ENCODE assay signal across 12 mouse cellular contexts in the genomic region with DNA sequence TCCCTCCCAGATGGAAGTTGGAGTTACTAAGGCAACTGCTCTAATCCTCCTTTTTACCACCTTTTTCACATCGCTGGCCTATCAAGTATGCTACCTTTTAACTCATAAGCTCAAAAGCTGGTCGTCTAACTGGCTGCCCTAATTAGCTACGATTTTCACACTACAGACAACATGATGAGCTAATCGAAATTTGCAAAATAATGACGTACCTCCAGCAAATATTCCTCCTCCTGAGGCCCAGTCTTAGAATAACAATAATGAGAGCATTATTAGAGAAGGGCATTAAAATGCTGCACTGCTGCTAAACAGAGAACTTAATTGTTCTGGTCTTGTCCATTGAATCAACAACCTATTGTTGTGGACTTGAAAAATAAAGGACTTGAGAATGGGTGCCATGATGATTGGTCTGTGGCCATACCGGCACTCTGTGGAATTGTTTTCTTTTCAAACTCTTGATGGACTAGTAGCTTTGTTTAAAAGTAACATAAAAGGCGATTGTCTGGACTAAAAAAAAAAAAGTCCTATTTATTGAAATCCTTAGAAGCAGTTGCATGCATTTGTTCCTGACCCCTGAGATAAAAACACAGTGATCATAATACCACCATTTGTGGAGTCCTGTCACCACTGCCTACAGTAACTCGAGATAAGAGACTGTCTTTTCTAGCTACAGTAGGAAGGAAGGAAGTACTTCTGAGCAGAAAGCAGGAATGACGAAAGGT.
DNase-seq lines count a peak whose midpoint lies in the region; ATAC-seq and TF ChIP-seq lines count a peak whose summit lies in the region.
"Had no signal": no experiment of that assay in that cellular context is flagged by ENCODE, and none has a peak within 500 bp of the region (broad histone marks: within the 10 kb centered on the region; RNA-seq: fewer than 3 reads in every experiment).

No protein-coding gene starts in this region.

- no peak overlapping the region for H3K4me2 ChIP-seq in kidney, embryonic 15.5 days
- peak overlapping the region; percentile 48 for H3K4me2 ChIP-seq in forebrain, embryonic 13.5 days
- H3K4me2 ChIP-seq: liver, embryonic 15.5 days had no signal

- ATAC-seq in kidney, embryonic 15.5 days (replicated peaks; ENCODE audit: low FRiP score) = peak; percentile 40; the same call in 1 of the 2 replicates
- ATAC-seq in Patski = peak; percentile 12
- ATAC-seq in forebrain, embryonic 13.5 days = peak; percentile 87
- ATAC-seq in activated CD4-positive, CD25-positive, alpha-beta regulatory T cell, adult 4 months = no peak

- POLR2A ChIA-PET in Patski (lab: Charles Lee) = interaction anchor here (0.6 kb wide), 1 partner anchor 194 kb away, joined by 3 read pairs; no protein-coding TSS in a partner anchor

- CTCF ChIA-PET in Patski (lab: Charles Lee) = interaction anchor here (1.2 kb wide), 1 partner anchor 9 kb away, joined by 3 read pairs; no protein-coding TSS in a partner anchor

- WGBS in kidney, embryonic 15.5 days = 43% methylated on average over 9 of the region's 9 CpGs
- WGBS in forebrain, embryonic 13.5 days = 2% methylated on average over 9 of the region's 9 CpGs
- WGBS in midbrain, embryonic 10.5 days = 8% methylated on average over 9 of the region's 9 CpGs

- DNase-seq in kidney, adult 11 months = no peak
- DNase-seq in Patski (ENCODE audit: low read depth, low spot score) = no peak
- peak; percentile 28 for DNase-seq in midbrain, embryonic 10.5 days (ENCODE audit: low spot score)
- no peak for DNase-seq in left cerebral cortex, adult 8-10 months (ENCODE audit: low spot score in 2 of 2)
- no peak for DNase-seq in frontal cortex, postnatal 36 days (ENCODE audit: low spot score in 2 of 2)
- DNase-seq: cerebellum, postnatal 36 days; heart, adult 2 months; right cerebral cortex, postnatal 25 days had no signal

- H3K9ac ChIP-seq in kidney, embryonic 15.5 days = no peak overlapping the region
- H3K9ac ChIP-seq in forebrain, embryonic 13.5 days = no peak overlapping the region
- H3K9ac ChIP-seq: liver, embryonic 15.5 days had no signal

- no peak for TF ChIP-seq CTCF in Patski (IDR thresholded peaks at IDR 0.05)

- no peaks in the 10 kb centered on the region for H3K9me3 ChIP-seq in kidney, embryonic 15.5 days (replicated peaks)
- H3K9me3 ChIP-seq in forebrain, embryonic 13.5 days (replicated peaks) = no peaks in the 10 kb centered on the region
- no peaks in the 10 kb centered on the region for H3K9me3 ChIP-seq in midbrain, embryonic 10.5 days (replicated peaks)
- H3K9me3 ChIP-seq: liver, embryonic 15.5 days had no signal

- H3K27me3 ChIP-seq in kidney, embryonic 15.5 days = no peaks in the 10 kb centered on the region
- no peaks in the 10 kb centered on the region for H3K27me3 ChIP-seq in Patski
- no peaks in the 10 kb centered on the region for H3K27me3 ChIP-seq in forebrain, embryonic 13.5 days
- no peaks in the 10 kb centered on the region for H3K27me3 ChIP-seq in midbrain, embryonic 10.5 days (ENCODE audit: low read depth, poor library complexity, severe bottlenecking)
- H3K27me3 ChIP-seq: liver, embryonic 15.5 days had no signal

- peak overlapping the region; percentile 54 for H3K27ac ChIP-seq in kidney, embryonic 15.5 days
- peak overlapping the region; percentile 85 for H3K27ac ChIP-seq in forebrain, embryonic 13.5 days
- peak overlapping the region; percentile 77 for H3K27ac ChIP-seq in midbrain, embryonic 10.5 days (replicated peaks)
- H3K27ac ChIP-seq: heart, adult 2 months; liver, embryonic 15.5 days had no signal

- no peaks in the 10 kb centered on the region for H3K36me3 ChIP-seq in kidney, embryonic 15.5 days
- H3K36me3 ChIP-seq in forebrain, embryonic 13.5 days (ENCODE audit: poor library complexity, severe bottlenecking) = no peaks in the 10 kb centered on the region
- H3K36me3 ChIP-seq in midbrain, embryonic 10.5 days = no peaks in the 10 kb centered on the region
- H3K36me3 ChIP-seq: liver, embryonic 15.5 days had no signal

- no peak overlapping the region for H3K4me3 ChIP-seq in kidney, embryonic 15.5 days (replicated peaks)
- no peak overlapping the region for H3K4me3 ChIP-seq in forebrain, embryonic 13.5 days
- peak overlapping the region; percentile 14; the same call in 1 of the 2 replicates for H3K4me3 ChIP-seq in midbrain, embryonic 10.5 days
- H3K4me3 ChIP-seq: heart, adult 2 months; liver, embryonic 15.5 days had no signal

- H3K4me1 ChIP-seq in kidney, embryonic 15.5 days = peaks cover 36% of the 10 kb centered on the region
- H3K4me1 ChIP-seq in forebrain, embryonic 13.5 days = peaks cover 48% of the 10 kb centered on the region
- peaks cover 53% of the 10 kb centered on the region for H3K4me1 ChIP-seq in midbrain, embryonic 10.5 days

- in situ Hi-C loops in Patski (cut with MboI; ENCODE audit: low pct_unique_long_range_greater_than_20kb) = no loop called here
